Mouse (Mus musculus) macrophage (primary cell): Measurements from ENCODE around the gene Evx2. TPM values are rescaled to one million over a fixed set of nuclear protein-coding genes. Genes with fewer than 3 reads are reported as not detected.

Experiments used
- H3K27ac ChIP-seq: fragments of 350-480 bp; formaldehyde crosslinking; 2 replicates; pipeline ENCODE4 v1.9.0; 2021
- H3K36me3 ChIP-seq: fragments of 350-480 bp; formaldehyde crosslinking; 2 replicates; pipeline ENCODE4 v1.9.0; 2021; ENCODE audit errors: inconsistent target
- H3K4me3 ChIP-seq: fragments of 350-480 bp; formaldehyde crosslinking; 2 replicates; pipeline ENCODE4 v1.9.0; 2021; ENCODE audit errors: inconsistent target
- H3K79me2 ChIP-seq: fragments of 350-480 bp; formaldehyde crosslinking; 2 replicates; pipeline ENCODE4 v1.9.0; 2021; ENCODE audit errors: inconsistent target
- WGBS: methylation state at CpG from one replicate; pipeline ENCODE4 v1.1.7; 2026; ENCODE audit warnings: inconsistent platforms; ENCODE audit not compliant: missing documents; 5-methylcytosine and 5-hydroxymethylcytosine counted together
- polyA plus RNA-seq: library from polyadenylated mRNA; stranded (reverse); fragments of 250-400 nt; gene quantifications from 3 replicates; pipeline ENCODE4 v1.2.4, GENCODE M21; 2018; ENCODE audit warnings: inconsistent platforms

Gene Evx2
- polyA plus RNA-seq, 1 experiment from 2014 or later: not detected

DNA sequence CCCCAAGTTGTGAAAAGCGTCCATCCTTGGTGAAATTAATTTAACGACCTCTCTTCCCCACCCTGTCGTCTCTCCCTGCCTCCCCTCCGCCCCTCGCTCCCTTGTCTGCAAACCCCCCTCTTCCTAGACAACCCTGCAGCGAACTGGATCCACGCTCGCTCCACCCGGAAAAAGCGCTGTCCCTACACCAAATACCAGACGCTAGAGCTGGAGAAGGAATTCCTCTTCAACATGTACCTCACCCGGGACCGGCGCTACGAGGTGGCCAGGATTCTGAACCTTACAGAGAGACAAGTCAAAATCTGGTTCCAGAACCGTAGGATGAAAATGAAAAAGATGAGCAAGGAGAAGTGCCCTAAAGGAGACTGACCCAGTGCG, 39.7 kb upstream of the Evx2 start:
- no peak overlapping the region for H3K27ac ChIP-seq
- no peaks in the 10 kb centered on the region for H3K36me3 ChIP-seq
- H3K4me3 ChIP-seq: no peak overlapping the region
- WGBS: 10% methylated on average over 17 of the region's 17 CpGs
- H3K79me2 ChIP-seq: no peaks in the 10 kb centered on the region

DNA sequence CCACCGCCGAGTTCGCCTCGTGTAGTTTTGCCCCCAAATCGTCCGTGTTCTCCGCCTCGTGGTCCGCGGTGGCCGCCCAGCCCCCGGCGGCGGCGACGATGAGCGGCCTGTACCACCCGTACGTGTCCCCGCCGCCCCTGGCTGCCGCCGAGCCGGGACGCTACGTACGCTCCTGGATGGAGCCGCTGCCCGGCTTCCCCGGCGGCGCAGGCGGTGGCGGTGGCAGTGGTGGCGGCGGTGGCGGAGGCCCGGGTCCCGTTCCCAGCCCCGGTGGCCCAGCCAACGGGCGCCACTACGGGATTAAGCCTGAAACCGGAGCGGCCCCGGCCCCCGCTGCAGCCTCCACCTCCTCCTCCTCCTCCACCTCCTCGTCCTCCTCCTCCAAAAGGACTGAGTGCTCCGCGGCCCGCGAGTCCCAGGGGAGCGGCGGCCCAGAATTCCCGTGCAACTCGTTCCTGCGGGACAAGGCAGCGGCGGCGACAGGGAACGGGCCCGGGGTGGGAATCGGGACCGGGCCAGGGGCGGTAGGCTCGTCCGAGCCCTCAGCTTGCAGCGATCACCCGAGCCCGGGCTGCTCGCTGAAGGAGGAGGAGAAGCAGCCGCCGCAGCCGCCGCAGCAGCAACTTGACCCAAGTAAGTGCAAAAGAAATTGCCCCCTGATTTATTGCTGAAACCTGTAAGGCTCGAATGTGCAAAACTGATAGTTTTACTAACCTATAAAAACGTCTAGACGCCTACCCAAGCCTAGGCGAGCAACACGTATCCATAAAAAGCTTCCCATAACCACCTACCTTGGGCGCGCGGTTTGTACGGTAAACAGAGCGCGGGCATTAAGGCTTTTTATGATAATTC, 39.1 kb upstream of the Evx2 start:
- no peaks in the 10 kb centered on the region for H3K36me3 ChIP-seq
- no peaks in the 10 kb centered on the region for H3K79me2 ChIP-seq
- WGBS: 5% methylated on average over 76 of the region's 86 CpGs
- no peak overlapping the region for H3K27ac ChIP-seq
- no peak overlapping the region for H3K4me3 ChIP-seq

DNA sequence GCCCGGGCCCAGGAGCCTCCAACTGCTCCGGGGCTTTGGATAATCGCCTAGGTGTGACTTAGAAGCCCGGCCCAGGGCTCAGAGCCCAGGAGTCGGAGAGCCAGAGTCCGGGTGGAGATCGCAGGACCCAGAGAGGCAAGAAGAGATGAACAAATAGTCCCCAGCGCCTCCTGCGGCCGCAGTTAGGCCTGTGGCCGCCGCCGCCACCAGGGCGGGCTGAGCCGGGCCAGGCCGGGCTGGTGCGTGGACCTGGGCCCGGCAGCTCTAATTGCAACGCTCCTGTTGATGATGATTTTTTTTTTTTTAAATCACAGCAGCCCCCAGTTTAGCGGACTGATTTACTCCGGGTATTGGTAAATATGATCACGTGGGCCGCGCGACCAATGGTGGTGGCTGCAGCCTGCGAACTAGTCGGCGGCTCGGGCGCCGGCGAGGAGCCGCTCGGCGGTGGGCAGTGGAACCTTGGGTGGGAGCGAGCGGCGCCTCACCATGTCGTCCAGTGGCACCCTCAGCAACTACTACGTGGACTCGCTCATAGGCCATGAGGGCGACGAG, 38.3 kb upstream of the Evx2 start, which contains the start of gene Hoxd9:
Gene Hoxd9 (plus strand): TSS at position 161 of the 555 bp plus-strand sequence.
- no peak within 1 kb of the TSS for H3K4me3 ChIP-seq
- 2% methylated on average over 39 of the region's 43 CpGs for WGBS
- no peak within 1 kb of the TSS for H3K27ac ChIP-seq
- H3K36me3 ChIP-seq: no peaks in the 10 kb centered on the region
- H3K79me2 ChIP-seq: no peaks in the 10 kb centered on the region

DNA sequence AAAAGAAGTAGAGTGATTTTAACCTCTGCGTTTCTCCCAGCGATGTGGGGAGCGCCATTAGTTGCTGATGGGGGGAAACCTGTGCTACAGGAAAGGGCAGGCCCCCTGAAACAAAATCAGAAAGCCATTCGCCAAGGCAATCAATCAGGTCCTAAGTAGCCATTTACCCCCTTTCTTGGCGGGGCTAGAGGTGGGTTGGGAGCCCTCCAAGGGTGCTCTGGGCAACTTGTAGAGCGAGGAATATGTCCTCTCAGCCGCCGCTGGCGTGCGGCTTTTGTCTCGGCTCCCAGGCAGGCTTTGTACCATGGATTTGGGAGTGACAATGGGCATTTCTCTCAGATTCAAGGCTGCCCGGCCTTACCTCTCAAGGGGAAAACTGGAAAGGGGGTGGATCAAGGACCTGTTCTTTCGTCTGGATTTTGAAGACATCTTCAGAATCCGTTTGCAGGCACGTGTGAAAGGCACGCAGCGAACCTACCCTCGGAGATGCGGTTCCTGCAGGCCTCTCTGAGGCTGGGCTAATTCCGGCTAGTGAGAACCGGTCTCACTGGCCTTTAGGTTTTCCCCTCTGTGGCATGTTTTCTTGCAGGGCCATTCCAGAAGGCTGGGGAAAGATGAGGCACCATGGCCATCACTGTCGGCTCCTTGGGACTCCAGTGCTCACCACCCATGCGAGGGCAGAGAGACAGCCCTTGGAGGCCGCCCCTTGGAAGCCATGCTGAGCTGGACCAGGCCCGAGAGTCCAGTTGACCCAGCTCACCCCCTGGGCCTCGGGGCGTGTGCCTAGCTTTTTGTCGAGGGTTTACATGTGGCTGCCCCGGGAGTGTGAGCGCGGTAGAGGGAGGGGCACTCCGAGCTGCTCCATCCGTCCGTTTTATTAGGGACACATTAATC, 37.3 kb upstream of the Evx2 start:
- H3K4me3 ChIP-seq: no peak overlapping the region
- no peak overlapping the region for H3K27ac ChIP-seq
- WGBS: 16% methylated on average over 34 of the region's 34 CpGs
- no peaks in the 10 kb centered on the region for H3K79me2 ChIP-seq
- no peaks in the 10 kb centered on the region for H3K36me3 ChIP-seq

DNA sequence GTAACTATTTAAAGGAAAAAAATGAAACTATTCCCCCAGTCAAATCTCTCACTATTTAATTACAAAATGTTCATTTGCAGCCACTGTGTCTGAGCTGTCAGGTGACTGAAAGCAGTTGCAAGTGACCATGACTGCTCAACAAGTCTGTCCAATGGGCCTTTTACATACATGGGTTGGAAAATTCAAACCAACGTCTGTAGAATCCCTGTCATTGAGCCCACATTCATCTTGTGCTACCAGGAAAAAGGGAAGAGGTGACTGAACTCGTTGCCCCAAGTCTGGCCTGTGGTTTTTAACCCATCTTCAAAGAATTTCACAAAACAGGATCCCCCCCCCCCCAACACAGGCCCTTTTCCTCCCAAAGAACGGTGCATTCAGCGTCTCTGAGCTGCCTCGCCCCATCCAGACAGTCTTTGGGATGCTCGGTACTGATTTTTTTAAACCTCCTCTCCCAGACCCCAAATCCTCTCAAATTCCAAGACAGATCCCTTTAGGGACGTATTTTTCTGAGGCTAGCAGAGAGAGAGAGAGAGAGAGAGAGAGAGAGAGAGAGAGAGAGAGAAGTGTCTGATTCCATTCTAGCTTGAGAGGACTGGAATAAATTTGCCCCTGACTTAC, 36.6 kb upstream of the Evx2 start:
- no peak overlapping the region for H3K27ac ChIP-seq
- WGBS: 25% methylated on average over 7 of the region's 7 CpGs

DNA sequence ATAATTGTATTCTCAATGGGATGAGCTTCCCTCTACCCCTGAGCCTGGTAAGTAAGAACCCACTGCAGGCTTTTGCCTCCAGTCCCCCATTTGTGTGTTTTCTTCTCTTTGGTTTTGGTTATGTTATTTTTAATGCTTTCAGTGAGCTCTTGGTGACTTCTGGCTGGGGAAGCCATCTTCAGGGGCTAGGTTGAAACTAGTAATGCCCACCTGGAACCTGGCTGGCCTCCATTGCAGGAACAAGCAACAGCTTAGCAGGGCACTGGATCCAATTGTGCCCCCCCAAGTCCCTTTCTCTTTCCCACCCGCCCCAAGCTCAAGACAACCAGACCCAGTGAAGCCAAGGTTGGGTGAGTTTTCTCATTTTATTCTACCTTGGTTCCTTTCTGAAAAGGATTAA, 36.0 kb upstream of the Evx2 start:
- no peaks in the 10 kb centered on the region for H3K36me3 ChIP-seq
- no peaks in the 10 kb centered on the region for H3K79me2 ChIP-seq
- H3K27ac ChIP-seq: no peak overlapping the region
- 50% methylated on average over 1 of the region's 1 CpGs for WGBS
- no peak overlapping the region for H3K4me3 ChIP-seq

More for the DNA sequence above, 36.6 kb upstream of the Evx2 start:
- no peaks in the 10 kb centered on the region for H3K79me2 ChIP-seq
- no peaks in the 10 kb centered on the region for H3K36me3 ChIP-seq
- H3K4me3 ChIP-seq: no peak overlapping the region

DNA sequence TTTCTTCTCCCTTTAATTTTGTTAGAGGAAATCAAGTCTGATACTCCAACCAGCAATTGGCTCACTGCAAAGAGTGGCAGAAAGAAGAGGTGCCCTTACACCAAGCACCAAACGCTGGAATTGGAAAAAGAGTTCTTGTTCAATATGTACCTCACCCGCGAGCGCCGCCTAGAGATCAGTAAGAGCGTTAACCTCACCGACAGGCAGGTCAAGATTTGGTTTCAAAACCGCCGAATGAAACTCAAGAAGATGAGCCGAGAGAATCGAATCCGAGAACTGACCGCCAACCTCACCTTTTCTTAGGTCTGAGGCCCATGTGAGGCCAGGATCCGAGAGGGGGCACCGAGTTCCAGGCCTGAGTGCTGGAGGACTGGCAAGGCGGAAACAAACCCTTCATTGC, 34.7 kb upstream of the Evx2 start:
- H3K27ac ChIP-seq: no peak overlapping the region
- H3K36me3 ChIP-seq: no peaks in the 10 kb centered on the region
- WGBS: 12% methylated on average over 16 of the region's 16 CpGs
- no peaks in the 10 kb centered on the region for H3K79me2 ChIP-seq
- no peak overlapping the region for H3K4me3 ChIP-seq

DNA sequence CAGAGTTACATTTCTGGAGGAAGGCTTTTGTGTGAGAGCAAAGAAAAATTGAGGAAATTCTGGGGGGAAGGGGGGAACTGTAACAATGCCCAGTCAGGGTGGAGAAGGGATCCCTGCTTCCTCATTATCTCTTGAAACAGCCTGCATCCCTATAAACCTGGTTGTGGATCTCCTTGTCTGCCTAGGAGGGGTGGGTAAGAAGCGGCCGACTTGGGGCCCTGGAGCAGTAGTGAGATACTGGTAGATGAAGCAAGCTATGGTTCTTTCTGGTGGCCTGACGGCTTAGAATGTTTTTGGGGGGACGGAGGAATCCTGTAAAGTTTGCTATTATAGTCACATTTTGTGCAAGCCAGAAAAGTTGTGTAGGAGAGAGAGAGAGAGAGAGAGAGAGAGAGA, 34.1 kb upstream of the Evx2 start:
- H3K4me3 ChIP-seq: no peak overlapping the region
- H3K27ac ChIP-seq: no peak overlapping the region
- WGBS: 6% methylated on average over 2 of the region's 4 CpGs
- no peaks in the 10 kb centered on the region for H3K79me2 ChIP-seq
- H3K36me3 ChIP-seq: no peaks in the 10 kb centered on the region

DNA sequence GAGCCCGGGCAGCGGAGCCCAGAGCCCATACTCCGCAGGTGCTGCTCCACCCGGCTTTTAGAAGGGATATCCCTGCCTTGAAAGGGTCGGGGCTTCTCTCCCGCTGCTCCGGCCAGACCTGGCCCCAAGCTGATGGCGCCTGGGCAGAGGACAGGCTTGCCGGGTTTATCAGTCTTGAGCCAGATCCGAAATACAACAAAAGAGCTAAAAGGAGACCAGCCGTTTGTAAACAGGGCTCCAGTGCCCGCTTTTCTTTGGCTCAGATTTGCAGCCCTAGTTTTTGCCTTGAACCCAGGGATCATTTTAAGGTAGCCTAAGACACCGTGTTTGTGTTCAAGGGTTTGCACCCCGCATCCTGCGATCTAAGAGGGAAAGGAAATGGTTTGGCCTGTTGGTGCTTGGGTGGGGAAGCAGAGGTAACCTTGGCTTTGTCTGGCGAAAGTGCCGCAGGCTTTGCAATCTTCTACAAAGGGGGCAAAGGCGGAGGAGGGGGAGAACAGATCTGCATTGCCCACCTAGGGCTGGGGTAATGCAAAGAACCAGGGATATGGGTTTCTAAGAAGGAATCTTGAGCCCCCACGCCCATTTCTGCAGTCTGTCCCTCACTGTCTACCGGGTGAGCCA, 33.6 kb upstream of the Evx2 start:
- Histone ChIP-seq H3K4me3 (no peak overlapping the region), H3K79me2 (no peaks in the 10 kb centered on the region), H3K36me3 (no peaks in the 10 kb centered on the region), H3K27ac (no peak overlapping the region)
- WGBS: 7% methylated on average over 19 of the region's 20 CpGs

DNA sequence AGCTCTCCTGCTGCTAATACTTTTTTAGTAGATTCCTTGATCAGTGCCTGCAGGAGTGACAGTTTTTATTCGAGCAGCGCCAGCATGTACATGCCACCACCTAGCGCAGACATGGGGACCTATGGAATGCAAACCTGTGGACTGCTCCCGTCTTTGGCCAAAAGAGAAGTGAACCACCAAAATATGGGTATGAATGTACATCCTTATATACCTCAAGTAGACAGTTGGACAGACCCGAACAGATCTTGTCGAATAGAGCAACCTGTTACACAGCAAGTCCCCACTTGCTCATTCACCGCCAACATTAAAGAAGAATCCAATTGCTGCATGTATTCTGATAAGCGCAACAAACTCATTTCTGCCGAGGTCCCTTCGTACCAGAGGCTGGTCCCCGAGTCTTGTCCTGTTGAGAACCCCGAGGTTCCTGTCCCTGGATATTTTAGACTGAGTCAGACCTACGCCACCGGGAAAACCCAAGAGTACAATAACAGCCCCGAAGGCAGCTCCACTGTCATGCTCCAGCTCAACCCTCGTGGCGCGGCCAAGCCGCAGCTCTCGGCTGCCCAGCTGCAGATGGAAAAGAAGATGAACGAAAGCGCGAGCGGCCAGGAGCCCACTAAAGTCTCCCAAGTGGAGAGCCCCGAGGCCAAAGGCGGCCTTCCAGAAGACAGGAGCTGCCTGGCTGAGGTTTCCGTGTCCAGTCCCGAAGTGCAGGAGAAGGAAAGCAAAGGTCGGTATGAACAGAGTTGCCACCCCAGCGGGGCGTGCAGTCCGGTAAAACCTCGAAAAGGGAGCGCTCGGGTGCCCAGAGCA, 32.8 kb upstream of the Evx2 start:
- Histone ChIP-seq H3K27ac (no peak overlapping the region), H3K36me3 (no peaks in the 10 kb centered on the region), H3K4me3 (no peak overlapping the region), H3K79me2 (no peaks in the 10 kb centered on the region)
- 8% methylated on average over 35 of the region's 35 CpGs for WGBS

DNA sequence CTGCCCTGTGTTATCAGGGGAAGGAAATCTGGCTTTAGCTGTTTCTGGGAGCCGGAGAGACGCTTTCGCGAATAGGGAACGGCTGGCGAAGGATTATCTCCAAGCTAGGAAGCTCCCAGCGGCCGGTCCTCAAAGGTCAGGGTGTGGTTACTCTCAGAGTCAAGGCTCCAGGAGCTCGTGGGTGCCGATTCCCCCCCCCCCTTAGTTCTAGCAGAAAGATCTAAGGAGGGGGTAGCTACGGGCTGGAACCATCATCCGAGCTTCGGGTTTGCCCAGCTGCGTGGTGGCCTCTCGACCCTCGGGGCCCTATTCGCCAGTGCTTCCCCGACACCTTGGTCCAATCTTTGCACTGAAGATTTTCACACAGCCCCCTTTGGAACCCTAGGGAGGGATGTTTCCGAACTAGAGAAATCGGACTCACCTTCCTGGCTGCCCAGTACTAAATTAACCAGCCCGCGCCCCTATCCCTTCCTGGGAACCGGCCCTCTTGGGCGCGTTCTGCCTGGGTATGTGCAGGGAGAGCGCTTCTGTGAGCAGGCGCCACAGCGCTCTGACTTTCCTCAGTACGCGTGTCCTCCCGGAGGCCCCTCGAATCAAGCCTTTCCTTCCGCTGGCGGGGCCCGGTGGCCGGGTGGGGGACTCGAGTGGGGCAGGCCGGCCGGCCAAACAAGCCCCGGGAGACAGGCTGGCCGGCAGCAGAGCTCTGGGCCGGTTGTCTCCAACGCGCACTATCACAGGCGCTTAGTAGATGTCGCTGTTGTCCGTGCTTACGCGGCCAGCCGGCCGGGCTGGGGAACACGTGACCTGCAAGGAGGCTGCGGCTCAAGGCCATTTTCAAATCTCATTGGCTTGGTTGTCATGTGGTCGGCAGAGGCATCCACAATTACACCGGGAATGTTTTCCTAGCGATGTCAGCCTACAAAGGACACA, 31.9 kb upstream of the Evx2 start, which contains the start of gene Hoxd10:
Gene Hoxd10 (plus strand): TSS at position 903 of the 930 bp plus-strand sequence.
- Histone ChIP-seq H3K79me2 (no peaks in the 10 kb centered on the region), H3K36me3 (no peaks in the 10 kb centered on the region), H3K27ac (no peak within 1 kb of the TSS), H3K4me3 (no peak within 1 kb of the TSS)
- 10% methylated on average over 56 of the region's 56 CpGs for WGBS

DNA sequence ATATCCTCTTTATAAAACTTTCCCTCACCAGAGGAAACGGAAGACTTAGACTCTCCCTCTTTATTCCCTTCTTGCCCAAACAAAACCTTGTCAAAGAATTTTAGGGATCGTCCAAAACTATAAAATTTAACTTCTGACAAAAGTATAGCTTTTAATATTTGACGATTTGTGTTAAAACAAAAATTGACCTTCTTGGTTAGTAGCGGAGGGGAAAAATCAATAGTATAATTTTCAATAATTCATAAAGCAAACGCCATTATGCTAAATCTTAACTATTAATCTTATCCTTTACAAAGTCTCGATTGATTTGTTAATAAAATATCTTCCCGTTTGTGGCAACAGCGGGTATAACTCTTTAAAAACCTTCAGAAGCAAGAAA, 31.0 kb upstream of the Evx2 start:
- no peak overlapping the region for H3K27ac ChIP-seq
- 12% methylated on average over 8 of the region's 8 CpGs for WGBS
- H3K79me2 ChIP-seq: no peaks in the 10 kb centered on the region
- no peak overlapping the region for H3K4me3 ChIP-seq
- no peaks in the 10 kb centered on the region for H3K36me3 ChIP-seq
